Mouse (Mus musculus): Measurements from ENCODE around the gene Prrc2b.

GRCm38 (mm10) chr2:32182119-32182518 is 31.2 kb downstream of the Prrc2b start:
- TF ChIP-seq CTCF (IDR thresholded peaks at IDR 0.05; ENCODE audit: control insufficient read depth, insufficient read depth, insufficient replicate concordance, low read depth, low read length) (no peak), POLR2A (IDR thresholded peaks at IDR 0.05; ENCODE audit: control insufficient read depth, low read depth, low read length) (no peak)

Measured in testis, adult 2 months (tissue).